Mouse (Mus musculus): Measurements from ENCODE around the gene Med20. TPM values are rescaled to one million over a fixed set of nuclear protein-coding genes. Genes with fewer than 3 reads are reported as not detected.
"Not testable (repeated sequence)": the region's sequence is repeated elsewhere in the genome, so short reads cannot be mapped to it uniquely, and the experiment has no call there.

Med20 gene
- total RNA-seq, 2 experiments from 2014 or later, result 10.4 to 68.2 TPM

DNA sequence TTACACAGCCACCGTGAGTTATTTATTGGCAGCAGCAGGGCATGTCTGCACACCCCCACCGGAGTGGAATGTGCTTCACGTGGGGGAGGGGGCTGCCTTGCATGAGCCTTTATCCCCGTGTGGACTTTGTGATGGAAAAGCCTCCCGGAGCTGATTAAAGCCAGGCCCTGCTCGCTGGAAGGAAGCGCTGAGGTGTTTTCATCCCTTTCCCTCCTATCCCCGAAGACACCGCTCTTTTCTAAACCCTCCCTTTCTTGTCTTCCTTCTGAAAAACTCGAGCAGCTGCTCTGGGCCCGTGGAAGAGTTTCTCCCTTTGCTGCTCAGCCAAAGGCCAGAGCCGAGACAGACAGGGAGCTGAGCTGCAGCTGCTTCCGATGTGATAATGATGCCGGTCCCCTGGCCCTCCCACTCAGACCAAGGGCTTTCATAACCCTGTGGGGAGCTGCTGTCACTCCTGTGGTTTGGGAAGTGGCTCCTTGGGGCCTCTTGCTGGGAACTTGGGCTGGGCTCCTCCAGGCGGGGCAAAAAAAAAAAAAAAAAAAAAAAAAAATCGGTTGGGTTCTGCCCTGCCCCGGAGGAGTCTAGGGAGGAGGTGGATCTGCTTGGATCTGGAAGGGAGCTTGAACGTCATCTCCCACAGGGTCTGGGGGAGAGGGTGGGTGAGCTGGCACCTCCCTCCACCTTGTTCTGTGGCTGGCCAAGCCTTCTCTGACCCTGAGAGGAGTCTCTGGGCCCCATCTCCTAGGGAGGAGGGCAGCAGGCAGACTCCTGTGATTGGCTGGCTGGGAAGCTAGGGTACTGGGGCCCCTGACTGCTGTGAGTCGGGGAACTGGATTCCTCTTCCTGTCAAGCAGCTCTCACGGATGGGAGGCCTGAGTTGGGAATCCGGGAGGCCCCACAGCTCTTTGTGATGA is 15.9 kb upstream of the Med20 start:
- peak; percentile 39 for ATAC-seq (replicated peaks; ENCODE audit: low FRiP score, poor library complexity, severe bottlenecking)

DNA sequence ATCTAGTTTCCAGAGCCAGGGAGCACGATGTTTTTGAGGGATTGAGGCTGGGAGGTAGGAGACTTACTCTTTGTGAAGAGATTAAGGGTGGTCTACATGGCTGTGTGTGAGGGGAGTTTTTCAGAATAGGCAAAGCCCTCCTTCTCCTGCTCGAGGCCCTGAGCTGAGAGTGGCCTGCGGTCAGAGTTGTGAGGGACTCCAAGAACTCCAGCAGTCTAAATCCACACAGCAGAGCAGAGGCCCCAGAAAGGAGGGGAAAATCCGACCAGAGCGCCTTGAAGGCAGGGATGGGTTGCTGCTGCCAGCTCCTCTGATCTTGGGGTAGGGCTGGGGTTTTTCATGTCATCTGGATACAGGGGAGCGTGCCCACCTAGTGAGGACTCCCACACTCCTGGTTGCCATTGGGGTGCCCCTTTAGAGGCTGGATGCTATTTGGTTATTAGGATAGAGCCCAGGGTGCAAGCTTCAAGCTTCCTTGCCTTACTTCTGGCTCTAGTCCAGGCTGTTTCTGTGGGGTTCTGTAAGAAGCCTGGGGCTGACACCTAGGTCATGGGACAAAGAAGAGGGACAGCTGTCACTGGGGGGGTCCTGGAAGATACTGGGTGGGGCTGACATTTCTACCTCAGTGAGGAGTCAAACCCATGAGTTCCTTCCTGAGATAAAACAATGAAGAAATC is 15.1 kb upstream of the Med20 start:
- ATAC-seq (replicated peaks; ENCODE audit: low FRiP score, poor library complexity, severe bottlenecking), result no peak

DNA sequence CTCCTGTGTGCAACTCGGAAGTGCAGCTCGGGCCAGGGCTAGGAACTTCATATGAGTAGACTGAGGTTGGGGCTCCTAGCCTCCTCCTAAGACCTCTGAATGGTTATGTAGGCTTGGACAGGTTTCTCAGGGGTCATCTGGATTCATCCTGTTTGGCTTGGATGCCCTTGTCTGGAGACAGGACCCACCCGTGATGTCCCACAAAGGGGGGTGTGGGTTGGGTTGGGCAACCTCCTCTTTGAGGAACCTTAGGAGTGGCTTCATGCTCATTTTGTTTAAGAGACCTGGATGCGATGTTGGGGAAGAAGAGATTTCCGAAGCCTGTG is 14.6 kb upstream of the Med20 start:
- no peak for ATAC-seq (replicated peaks; ENCODE audit: low FRiP score, poor library complexity, severe bottlenecking)

DNA sequence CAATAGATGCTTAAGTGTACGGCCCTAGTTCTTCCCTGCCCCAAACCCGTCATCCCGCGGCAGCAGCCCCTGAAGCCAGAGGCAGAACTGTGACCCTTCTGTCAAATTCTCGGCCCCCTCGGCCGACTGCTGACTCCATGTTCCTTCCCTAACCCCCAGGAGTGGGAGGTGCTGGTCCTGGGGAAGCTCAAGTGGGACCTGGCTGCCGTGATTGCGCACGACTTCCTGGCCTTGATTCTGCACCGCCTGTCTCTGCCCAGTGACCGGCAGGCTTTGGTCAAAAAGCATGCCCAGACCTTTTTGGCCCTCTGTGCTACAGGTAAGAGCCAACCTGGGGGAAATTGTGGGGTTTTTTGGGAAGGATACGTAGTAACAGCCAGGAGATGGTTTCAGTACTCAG is 14.1 kb upstream of the Med20 start:
- ATAC-seq (replicated peaks; ENCODE audit: low FRiP score, poor library complexity, severe bottlenecking), result no peak

DNA sequence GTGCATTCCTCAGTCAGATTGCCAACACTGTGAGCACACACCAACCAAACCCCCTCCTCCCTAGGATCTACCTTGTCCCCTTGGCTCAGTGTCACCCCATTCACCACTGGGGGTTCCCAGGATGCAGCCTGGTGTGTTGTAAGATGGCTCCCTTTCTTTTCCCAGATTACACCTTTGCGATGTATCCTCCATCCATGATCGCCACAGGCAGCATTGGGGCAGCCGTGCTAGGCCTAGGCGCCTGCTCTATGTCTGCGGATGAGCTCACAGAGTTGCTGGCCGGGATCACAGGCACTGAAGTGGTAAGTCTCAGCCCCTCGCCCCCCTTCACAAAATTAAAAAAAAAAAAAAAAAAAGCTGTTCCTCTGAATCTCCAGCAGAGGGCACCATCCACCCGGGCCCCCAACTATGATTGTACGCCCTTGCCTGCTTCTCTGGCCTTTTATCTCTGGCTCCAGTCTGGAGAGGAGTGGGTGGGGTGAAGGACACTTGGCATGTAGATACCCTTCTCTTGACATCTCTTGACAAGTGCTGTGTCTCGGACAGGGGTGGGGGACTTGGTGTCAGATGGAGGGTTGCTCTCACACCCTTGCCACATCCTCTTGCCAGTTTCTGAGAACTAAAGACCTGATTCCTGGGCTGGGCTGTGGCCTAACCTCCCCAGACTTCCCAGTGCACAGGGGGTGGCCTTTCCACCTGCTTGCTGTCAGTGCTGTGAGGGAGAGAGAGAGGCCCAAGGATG is 13.4 kb upstream of the Med20 start:
- ATAC-seq (replicated peaks; ENCODE audit: low FRiP score, poor library complexity, severe bottlenecking), result peak; percentile 66

DNA sequence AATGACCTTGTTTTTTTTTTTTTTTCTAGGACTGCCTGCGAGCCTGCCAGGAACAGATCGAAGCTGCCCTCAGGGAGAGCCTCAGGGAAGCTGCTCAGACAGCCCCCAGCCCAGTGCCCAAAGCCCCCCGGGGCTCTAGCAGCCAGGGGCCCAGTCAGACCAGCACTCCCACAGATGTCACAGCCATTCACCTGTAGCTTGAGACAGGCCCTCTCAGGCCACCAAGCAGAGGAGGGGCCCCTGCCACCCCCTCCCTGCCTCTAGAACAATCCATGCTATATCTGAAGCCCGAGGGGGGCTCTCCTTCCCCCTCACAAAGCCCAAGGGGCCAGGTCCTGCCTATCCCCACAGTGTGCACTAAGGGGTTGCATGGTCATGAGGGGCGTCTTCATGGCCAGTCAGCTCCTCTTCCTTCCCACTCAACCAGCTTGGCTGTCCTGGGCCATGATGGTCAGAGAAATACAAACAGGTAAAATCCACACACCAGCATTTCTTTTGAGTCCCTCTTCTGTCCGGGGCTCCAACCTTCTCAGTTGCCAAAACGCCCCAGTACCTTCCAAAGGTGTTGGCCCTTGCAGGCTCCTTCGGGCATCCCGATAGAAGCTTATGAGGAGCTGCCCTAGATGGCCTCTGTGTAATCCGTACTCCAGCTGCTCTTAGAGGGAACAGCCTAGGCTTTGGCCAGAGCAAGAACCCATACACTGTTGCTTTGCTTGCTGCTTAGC is 12.6 kb upstream of the Med20 start:
- ATAC-seq (replicated peaks; ENCODE audit: low FRiP score, poor library complexity, severe bottlenecking), result not testable (repeated sequence)

DNA sequence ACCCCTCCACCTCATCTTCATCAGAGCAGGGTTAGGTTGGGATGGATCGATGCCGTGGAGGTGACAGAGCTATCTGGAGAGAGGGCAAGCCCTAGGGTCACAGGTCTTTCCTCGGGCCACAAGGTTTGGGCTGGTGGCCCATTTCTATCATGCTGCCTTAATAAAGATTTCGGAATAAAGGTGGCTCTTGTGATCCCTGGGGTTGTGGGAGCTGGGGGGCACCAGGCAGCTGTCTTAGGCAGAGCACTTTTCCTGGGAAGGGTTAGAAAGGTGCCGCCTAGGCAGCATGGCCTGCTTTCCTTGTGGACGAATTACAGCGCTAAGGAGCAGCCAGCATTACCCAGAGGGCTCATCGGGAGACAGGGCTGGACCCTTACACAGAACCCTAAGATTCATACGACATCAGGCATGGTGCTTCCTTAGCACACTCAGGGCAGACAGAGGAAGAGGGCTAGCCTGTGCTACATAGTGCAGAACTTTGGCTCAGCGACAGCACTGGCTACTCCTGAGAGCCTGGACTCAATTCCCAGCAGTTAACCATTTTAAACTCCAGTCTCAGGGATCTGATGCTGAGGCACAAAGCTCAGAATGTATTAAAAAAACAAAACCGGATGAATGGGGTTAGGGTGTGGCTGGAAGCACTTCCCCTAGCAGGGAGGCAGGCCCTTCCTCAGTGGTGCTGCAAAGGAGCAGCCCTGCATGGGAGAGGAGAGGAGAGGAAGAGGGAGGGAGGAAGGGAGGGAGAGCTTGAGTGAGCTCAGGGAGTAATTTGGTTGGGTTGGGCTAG is 11.7 kb upstream of the Med20 start:
- no peak for ATAC-seq (replicated peaks; ENCODE audit: low FRiP score, poor library complexity, severe bottlenecking)

DNA sequence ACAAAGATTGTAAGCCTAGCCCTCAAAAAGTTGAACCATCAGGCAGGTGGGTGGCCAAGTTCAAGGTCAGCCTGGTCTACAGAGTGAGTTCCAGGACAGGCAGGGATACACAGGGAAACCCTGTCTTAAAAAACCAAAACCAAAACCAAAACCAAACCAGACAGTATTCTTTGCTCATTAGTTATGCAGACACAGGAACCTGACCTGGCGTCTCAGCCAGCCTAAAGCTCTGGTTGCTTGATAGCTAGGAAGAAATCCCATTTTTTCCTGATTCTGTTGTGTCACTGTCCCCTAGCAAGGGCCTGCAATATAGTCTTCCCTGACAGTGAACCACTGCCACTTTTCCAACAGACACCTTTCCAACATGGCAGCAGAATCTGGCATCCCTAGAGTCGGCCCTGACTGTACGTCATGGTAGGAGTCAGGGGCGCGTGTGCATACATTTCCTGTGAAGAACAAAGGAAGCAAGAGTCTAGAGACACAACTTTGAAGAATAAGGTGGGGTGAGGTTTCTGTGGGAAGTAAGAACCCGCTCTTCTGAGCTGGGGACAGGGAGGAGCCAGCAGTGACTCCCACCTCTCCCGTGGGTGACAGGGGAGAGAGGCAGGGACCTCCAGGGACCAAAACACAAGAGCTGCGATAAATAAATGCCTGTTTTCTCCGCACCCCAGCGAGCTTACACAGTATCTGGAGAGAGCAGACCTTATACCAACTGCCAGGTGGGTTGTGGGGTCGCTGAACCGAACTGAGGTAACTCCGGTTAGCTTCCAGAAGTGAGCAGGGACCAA is 10.6 kb upstream of the Med20 start:
- ATAC-seq (replicated peaks; ENCODE audit: low FRiP score, poor library complexity, severe bottlenecking), result no peak

DNA sequence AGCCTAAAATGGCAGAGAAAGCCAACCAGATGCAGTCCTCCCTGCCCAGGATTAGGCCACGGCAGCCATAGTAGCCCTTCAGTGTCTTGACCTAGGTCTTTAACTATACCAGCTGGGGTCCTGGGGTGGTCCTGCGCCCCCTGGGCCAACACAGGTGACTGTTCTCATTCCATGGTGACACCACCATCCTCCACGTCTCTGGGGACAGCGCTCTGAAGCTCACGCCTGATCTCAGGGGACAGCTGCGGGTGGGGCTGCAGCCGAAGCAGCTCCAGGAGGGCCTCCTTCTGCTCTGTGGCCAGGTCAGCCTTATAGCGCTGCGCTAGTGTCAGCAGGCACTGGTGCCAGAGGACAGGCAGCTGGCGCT is 10.0 kb upstream of the Med20 start:
- ATAC-seq (replicated peaks; ENCODE audit: low FRiP score, poor library complexity, severe bottlenecking), result no peak

DNA sequence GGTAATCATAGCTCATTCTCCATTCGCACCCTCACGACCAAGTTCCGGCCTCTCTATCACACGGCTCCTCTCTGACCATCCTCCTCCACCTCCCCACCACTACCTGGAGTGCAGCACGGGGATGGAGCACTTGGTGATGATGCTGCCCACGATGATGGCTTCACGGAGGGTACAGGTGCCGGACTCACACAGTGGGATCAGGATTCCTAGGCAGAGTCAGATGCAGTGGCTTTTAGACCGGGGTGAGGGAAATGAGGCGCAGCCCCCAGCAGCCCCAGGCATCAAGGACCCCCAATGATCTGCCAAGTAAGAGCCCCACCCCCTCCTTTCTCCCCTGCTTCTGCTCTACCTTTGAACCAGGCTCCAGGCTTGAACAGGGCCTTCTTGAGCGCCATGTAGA is 9.1 kb upstream of the Med20 start:
- no peak for ATAC-seq (replicated peaks; ENCODE audit: low FRiP score, poor library complexity, severe bottlenecking)

DNA sequence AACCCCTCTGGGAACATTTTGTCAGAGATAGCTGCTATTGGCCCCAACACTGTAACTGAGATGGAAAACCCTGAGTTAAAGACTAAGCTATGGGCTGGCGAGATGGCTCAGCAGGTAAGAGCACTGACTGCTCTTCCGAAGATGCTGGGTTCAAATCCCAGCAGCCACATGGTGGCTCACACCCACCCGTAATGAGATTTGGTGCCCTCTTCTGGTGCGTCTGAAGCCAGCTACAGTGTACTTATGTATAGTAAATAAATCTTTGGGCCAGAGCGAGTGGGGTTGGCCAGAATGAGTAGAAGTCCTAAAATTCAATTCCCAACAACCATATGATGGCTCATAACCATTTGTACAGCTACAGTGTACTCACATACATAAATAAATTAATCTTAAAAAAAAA is 5.2 kb upstream of the Med20 start:
- ATAC-seq (replicated peaks; ENCODE audit: low FRiP score, poor library complexity, severe bottlenecking), result no peak

DNA sequence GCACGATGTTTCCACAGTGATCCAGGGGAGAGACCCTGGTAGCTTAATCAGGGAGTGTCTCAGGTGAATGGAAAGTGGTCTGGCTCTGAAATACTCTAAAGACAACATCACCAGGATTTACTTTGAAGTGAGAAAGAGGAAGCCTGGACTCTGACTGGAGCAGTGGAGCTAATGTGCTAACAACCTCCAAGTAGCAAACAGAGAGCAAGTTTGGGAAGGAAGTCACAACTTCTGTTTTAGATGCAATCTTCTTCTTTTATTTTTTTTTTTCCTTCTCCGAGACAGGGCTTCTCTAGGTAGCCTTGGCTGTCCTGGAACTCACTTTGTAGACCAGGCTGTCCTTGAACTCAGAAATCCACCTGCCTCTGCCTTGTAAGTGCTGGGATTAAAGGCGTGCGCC is 2.2 kb upstream of the Med20 start:
- no peak for ATAC-seq (replicated peaks; ENCODE audit: low FRiP score, poor library complexity, severe bottlenecking)

DNA sequence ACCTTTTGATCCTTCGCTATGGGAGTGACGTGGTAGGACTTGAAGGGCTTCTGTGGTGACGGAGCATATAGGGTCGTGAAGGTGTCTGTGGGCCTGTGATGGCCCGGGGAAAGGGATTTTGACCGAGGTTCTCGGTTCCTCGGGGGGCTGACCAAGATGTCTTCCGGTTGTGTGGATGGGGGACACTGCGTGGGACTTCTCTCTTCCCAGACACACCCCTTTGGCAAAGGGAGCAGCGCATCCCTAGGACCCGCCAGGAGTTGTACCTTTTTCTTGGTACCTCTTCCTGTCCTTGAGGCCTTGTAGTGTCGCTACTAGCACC is 240 bp downstream of the Med20 start:
- ATAC-seq (replicated peaks; ENCODE audit: low FRiP score, poor library complexity, severe bottlenecking), result peak; percentile 10

DNA sequence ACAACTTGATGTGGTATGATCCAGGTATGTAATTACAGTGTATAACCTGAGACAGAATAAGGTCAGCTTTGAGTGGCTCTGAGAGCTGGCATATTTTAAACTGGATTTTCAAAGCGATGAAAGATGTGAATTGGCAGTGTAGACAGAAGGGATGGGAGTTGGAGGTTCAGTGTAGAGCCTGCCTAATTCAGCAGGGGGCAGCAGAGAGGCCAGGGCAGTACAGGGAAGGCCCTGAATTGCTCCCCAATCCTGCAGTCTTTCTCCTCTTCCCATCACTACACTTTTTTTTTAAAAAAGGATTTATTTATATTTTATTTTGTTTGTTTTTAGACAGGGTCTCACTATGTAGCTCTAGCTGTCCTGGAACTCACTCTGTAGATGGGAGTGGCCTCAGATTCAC is 2.6 kb downstream of the Med20 start:
- no peak for ATAC-seq (replicated peaks; ENCODE audit: low FRiP score, poor library complexity, severe bottlenecking)

DNA sequence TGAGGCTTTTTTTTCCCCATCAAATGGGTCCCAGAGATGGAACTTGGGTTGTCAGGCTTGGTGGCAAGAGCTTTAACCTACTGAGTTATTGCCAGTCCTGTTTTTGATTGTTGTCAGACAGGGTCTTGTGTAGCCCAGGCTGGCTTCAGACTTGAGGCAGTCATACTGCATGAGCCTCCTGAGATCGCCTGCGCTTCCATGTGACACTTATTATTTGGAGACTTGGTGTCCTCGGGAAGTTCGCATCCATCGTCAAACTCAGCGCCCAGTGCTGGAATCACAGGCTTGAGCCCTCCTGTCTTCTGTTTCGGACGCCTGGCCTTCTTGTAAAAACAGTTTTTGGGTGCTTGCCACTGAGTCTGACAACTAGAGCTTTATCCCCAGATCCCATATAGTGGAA is 4.7 kb downstream of the Med20 start:
- no peak for ATAC-seq (replicated peaks; ENCODE audit: low FRiP score, poor library complexity, severe bottlenecking)

DNA sequence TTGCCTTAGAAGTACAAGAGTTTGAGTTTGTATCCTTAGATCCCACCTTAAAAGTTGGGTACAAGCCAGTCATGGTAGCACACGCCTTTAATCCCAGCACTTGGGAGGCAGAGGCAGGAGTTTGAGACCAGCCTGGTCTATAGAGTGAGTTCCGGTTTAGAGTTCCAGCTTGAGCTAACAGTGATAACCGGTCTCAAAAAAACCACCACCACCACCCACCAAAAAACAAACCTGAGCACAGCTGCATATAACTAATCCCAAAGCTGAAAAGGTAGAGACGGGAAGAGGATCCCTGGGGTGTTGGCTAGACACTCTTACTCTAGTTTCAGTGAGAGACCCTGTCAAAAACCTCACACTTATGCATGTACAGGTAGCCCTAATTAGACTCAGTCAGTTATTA is 5.3 kb downstream of the Med20 start:
- ATAC-seq (replicated peaks; ENCODE audit: low FRiP score, poor library complexity, severe bottlenecking), result no peak

DNA sequence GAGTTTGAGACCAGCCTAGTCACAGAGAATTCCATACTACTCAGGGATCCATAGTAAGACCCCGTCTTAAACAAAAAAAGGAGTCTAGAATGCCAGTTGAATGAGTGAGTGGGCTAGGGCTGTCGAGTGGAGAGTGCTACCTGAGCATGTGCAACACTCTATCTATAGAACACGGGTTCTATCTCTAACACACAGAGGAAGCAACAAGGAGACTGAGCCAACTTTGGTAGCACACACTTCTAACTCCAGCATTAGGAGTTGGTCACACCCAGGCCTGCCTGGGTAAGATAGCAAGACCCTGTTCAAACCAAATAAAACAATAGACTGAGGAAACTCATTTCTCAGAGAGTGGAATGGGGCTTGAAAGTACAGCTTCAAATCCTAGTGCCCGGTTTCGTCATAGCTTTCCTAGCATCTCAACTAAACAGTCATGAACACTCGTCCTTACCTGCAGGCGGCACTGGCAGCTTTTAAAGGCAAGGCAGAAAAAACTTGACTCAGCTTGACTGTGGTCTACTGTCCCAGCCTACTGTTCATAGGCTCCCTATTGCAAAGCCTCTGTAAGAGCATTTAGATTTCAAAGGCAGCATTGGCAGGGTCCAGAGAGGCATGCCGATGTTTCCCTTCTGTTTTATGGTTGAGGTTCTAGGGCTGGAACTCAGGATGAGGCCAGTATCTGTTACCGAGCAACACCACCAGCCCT is 6.4 kb downstream of the Med20 start:
- peak; percentile 92 for ATAC-seq (replicated peaks; ENCODE audit: low FRiP score, poor library complexity, severe bottlenecking)

DNA sequence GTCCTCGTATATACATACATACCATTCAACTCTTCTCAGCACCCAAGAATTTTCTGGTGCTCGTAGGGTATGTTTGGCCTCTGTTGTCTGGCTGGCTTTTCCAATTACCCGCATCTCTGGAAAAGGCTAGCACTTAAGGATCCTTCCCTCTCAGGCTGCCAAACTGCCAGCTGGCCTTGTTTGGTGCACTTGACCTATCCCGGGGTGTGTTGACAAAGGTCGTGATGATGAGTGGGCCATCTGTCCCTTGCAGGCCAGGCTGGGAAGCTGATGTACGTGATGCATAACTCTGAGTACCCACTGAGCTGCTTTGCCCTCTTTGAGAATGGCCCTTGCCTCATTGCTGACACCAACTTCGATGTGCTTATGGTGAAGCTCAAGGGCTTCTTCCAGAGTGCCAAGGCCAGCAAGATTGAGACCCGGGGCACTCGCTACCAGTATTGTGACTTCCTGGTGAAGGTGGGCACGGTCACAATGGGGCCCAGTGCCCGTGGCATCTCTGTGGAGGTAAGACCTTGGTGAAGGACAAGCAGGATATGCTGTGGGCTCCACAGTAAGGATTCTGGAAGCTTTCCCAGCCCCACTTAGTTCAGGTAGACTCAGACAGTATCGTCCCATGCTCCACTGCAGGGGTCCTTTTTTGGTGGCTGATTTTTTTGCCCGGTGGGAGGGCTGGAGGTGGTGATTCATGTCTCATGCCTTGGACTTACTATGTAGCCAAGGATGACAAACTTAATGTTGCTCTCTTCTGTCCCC is 7.4 kb downstream of the Med20 start:
- no peak for ATAC-seq (replicated peaks; ENCODE audit: low FRiP score, poor library complexity, severe bottlenecking)

Data from erythroblast, adult 5-6 weeks (primary cell).